Mouse (Mus musculus): ENCODE data around the gene Itga11. TPM values are rescaled to one million over a fixed set of nuclear protein-coding genes. Genes with fewer than 3 reads are reported as not detected.
A peak's percentile ranks its signal among the peaks of the same experiment; 100 is the strongest.

Itga11 gene
- polyA plus RNA-seq, 1 experiment, result 3.8 TPM

GRCm38 (mm10) chr9:62707870-62708269 lies 30.2 kb downstream of the Itga11 start:
- Histone ChIP-seq H3K4me3 (ENCODE audit: low read depth, low read length) (no peak overlapping the region), H3K27me3 (ENCODE audit: control insufficient read depth, insufficient read depth, low read length) (no peaks in the 10 kb centered on the region), H3K4me1 (ENCODE audit: control insufficient read depth, insufficient read depth, insufficient read length, low read length) (peaks cover 6% of the 10 kb centered on the region; the same call in 1 of the 2 replicates), H3K27ac (ENCODE audit: insufficient read depth, low read depth, low read length) (peak overlapping the region; percentile 43; the same call in 1 of the 2 replicates), H3K36me3 (ENCODE audit: control insufficient read depth, insufficient read depth, low read length) (no peaks in the 10 kb centered on the region)
- TF ChIP-seq CTCF (IDR thresholded peaks at IDR 0.05; ENCODE audit: extremely low read depth, insufficient read length, insufficient replicate concordance, low read depth, low read length) (no peak), POLR2A (IDR thresholded peaks at IDR 0.05; ENCODE audit: low read depth, low read length) (no peak)
- 10% methylated on average over 6 of the region's 6 CpGs for WGBS

DNA sequence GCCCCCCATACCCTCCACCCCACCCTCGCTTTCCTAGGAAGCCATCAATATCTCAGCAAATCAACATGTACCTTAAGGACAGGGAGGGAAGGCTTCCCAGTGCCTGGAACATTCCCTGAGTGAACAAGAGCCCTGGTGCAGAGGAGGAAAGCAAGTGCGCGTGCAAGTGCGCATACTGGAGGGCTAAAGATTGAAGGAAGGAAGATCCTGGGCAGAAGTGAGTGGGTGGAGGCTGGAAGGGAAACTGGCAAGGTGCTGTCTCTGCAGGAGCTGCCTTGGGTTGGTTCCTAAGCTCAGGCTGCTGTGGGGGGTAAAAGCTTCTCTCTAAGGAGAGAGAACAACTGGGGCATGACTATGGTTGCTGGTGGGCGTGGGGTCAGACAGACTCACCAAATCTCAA lies 32.4 kb downstream of the Itga11 start:
- TF ChIP-seq CTCF (IDR thresholded peaks at IDR 0.05; ENCODE audit: extremely low read depth, insufficient read length, insufficient replicate concordance, low read depth, low read length), result no peak
- no peak for TF ChIP-seq POLR2A (IDR thresholded peaks at IDR 0.05; ENCODE audit: low read depth, low read length)
- Histone ChIP-seq H3K4me1 (ENCODE audit: control insufficient read depth, insufficient read depth, insufficient read length, low read length) (peaks cover 6% of the 10 kb centered on the region; the same call in 1 of the 2 replicates), H3K27me3 (ENCODE audit: control insufficient read depth, insufficient read depth, low read length) (no peaks in the 10 kb centered on the region), H3K36me3 (ENCODE audit: control insufficient read depth, insufficient read depth, low read length) (no peaks in the 10 kb centered on the region), H3K4me3 (ENCODE audit: low read depth, low read length) (no peak overlapping the region), H3K27ac (ENCODE audit: insufficient read depth, low read depth, low read length) (no peak overlapping the region)
- 72% methylated on average over 5 of the region's 5 CpGs for WGBS

DNA sequence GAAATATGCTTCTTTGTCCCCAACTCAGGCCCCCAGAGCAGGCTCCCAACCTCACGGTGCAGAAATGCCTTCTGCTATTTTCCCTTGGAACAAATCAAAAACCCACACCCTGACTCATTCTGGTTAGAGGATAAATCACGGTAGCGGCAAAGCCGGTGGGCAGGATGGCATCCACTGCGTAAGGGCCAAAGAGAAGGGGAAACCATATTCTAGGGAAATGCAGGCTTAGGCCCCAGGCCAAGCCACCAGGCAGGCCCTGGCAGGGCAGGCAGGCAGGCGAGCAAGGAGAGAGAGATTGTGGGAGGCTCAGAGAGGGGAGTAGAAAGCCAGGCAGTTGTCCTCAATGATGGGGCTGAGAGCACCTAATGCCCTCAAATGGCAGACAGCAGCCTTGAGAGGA lies 34.7 kb downstream of the Itga11 start:
- H3K27ac ChIP-seq (ENCODE audit: insufficient read depth, low read depth, low read length), result no peak overlapping the region
- H3K27me3 ChIP-seq (ENCODE audit: control insufficient read depth, insufficient read depth, low read length), result no peaks in the 10 kb centered on the region
- H3K36me3 ChIP-seq (ENCODE audit: control insufficient read depth, insufficient read depth, low read length), result no peaks in the 10 kb centered on the region
- TF ChIP-seq POLR2A (IDR thresholded peaks at IDR 0.05; ENCODE audit: low read depth, low read length) (no peak), CTCF (IDR thresholded peaks at IDR 0.05; ENCODE audit: extremely low read depth, insufficient read length, insufficient replicate concordance, low read depth, low read length) (no peak)
- no peak overlapping the region for H3K4me3 ChIP-seq (ENCODE audit: low read depth, low read length)
- peaks cover 6% of the 10 kb centered on the region; the same call in 1 of the 2 replicates for H3K4me1 ChIP-seq (ENCODE audit: control insufficient read depth, insufficient read depth, insufficient read length, low read length)
- 84% methylated on average over 6 of the region's 6 CpGs for WGBS

- H3K36me3 ChIP-seq (ENCODE audit: control insufficient read depth, insufficient read depth, low read length), result no peaks in the 10 kb centered on the region
- 84% methylated on average over 8 of the region's 8 CpGs for WGBS
- no peaks in the 10 kb centered on the region for H3K27me3 ChIP-seq (ENCODE audit: control insufficient read depth, insufficient read depth, low read length)
- H3K27ac ChIP-seq (ENCODE audit: insufficient read depth, low read depth, low read length), result no peak overlapping the region
- TF ChIP-seq POLR2A (IDR thresholded peaks at IDR 0.05; ENCODE audit: low read depth, low read length) (no peak), CTCF (IDR thresholded peaks at IDR 0.05; ENCODE audit: extremely low read depth, insufficient read length, insufficient replicate concordance, low read depth, low read length) (no peak)
- H3K4me1 ChIP-seq (ENCODE audit: control insufficient read depth, insufficient read depth, insufficient read length, low read length), result peaks cover 4% of the 10 kb centered on the region; the same call in 1 of the 2 replicates
- H3K4me3 ChIP-seq (ENCODE audit: low read depth, low read length), result no peak overlapping the region
Observed at GRCm38 (mm10) chr9:62713040-62713439, 35.4 kb downstream of the Itga11 start.

DNA sequence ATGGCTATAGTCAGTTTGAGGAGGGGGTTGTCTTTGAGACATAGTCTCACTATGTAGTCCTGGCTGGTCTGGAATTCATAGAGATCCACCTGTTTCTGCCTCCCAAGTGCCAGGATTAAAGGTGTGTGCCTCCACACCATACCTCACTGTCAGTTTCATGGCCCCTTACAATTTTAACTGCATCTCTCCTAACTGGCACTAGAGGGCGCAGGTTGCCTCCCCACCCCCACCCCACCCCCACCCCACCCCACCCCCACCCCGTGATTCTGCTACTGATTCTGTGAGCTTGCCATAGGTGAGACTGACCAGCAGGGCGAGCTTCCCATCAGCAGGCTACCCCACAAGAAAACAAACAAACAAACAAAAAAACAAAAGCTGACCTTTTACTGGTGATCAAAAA lies 36.7 kb downstream of the Itga11 start:
- 38% methylated on average over 3 of the region's 3 CpGs for WGBS
- Histone ChIP-seq H3K4me3 (ENCODE audit: low read depth, low read length) (no peak overlapping the region), H3K27ac (ENCODE audit: insufficient read depth, low read depth, low read length) (no peak overlapping the region), H3K27me3 (ENCODE audit: control insufficient read depth, insufficient read depth, low read length) (no peaks in the 10 kb centered on the region), H3K36me3 (ENCODE audit: control insufficient read depth, insufficient read depth, low read length) (no peaks in the 10 kb centered on the region), H3K4me1 (ENCODE audit: control insufficient read depth, insufficient read depth, insufficient read length, low read length) (no peaks in the 10 kb centered on the region)
- TF ChIP-seq POLR2A (IDR thresholded peaks at IDR 0.05; ENCODE audit: low read depth, low read length) (no peak), CTCF (IDR thresholded peaks at IDR 0.05; ENCODE audit: extremely low read depth, insufficient read length, insufficient replicate concordance, low read depth, low read length) (no peak)

- H3K27ac ChIP-seq (ENCODE audit: insufficient read depth, low read depth, low read length), result no peak overlapping the region
- TF ChIP-seq CTCF (IDR thresholded peaks at IDR 0.05; ENCODE audit: extremely low read depth, insufficient read length, insufficient replicate concordance, low read depth, low read length) (no peak), POLR2A (IDR thresholded peaks at IDR 0.05; ENCODE audit: low read depth, low read length) (no peak)
- H3K4me1 ChIP-seq (ENCODE audit: control insufficient read depth, insufficient read depth, insufficient read length, low read length), result no peaks in the 10 kb centered on the region
- no peaks in the 10 kb centered on the region for H3K27me3 ChIP-seq (ENCODE audit: control insufficient read depth, insufficient read depth, low read length)
- WGBS, result 33% methylated on average over 8 of the region's 8 CpGs
- H3K36me3 ChIP-seq (ENCODE audit: control insufficient read depth, insufficient read depth, low read length), result no peaks in the 10 kb centered on the region
- H3K4me3 ChIP-seq (ENCODE audit: low read depth, low read length), result no peak overlapping the region
Observed at GRCm38 (mm10) chr9:62717982-62718381, 40.4 kb downstream of the Itga11 start.

DNA sequence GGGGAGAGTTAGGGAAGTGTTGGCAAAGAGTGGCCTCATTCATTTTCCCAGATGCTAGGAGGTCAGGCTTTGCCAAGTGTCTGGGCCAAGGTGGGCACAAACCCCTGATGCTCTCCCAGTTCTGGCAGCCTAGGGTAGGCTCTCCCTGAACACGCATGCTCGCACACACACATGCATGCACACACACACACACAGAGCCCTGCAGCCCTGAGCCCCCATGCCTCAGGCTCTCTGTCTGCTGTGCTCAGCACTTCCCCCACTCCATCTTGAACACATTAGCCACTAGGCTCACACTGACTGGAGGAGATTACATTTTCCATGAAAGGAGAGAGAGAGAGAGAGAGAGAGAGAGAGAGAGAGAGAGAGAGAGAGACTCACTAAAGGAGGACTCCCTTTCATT lies 44.2 kb downstream of the Itga11 start:
- WGBS, result 93% methylated on average over 2 of the region's 2 CpGs
- TF ChIP-seq POLR2A (IDR thresholded peaks at IDR 0.05; ENCODE audit: low read depth, low read length), result no peak
- Histone ChIP-seq H3K36me3 (ENCODE audit: control insufficient read depth, insufficient read depth, low read length) (no peaks in the 10 kb centered on the region), H3K27ac (ENCODE audit: insufficient read depth, low read depth, low read length) (no peak overlapping the region), H3K4me1 (ENCODE audit: control insufficient read depth, insufficient read depth, insufficient read length, low read length) (no peaks in the 10 kb centered on the region), H3K27me3 (ENCODE audit: control insufficient read depth, insufficient read depth, low read length) (no peaks in the 10 kb centered on the region), H3K4me3 (ENCODE audit: low read depth, low read length) (no peak overlapping the region)

DNA sequence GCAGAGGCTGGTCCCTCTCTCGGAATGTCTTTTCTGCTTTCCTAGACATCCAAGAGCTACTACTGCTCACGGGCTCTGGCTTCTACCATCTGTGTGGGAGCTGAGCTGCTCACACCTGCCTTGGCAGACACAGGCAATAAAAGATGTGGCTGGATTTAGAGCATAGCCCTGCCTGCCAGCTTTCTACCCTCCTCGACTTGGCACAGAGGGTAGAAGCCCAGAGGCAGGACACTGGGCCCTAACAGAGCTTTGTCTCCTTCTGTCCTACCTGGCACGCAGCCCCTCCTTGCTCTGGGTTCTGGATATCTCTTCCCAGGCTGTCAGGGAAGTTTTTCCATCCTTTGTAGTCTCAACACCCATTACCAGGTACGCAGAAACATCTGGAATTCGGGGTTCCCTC lies 45.1 kb downstream of the Itga11 start:
- TF ChIP-seq CTCF (IDR thresholded peaks at IDR 0.05; ENCODE audit: extremely low read depth, insufficient read length, insufficient replicate concordance, low read depth, low read length) (no peak), POLR2A (IDR thresholded peaks at IDR 0.05; ENCODE audit: low read depth, low read length) (no peak)
- no peaks in the 10 kb centered on the region for H3K27me3 ChIP-seq (ENCODE audit: control insufficient read depth, insufficient read depth, low read length)
- H3K4me1 ChIP-seq (ENCODE audit: control insufficient read depth, insufficient read depth, insufficient read length, low read length), result no peaks in the 10 kb centered on the region
- no peak overlapping the region for H3K27ac ChIP-seq (ENCODE audit: insufficient read depth, low read depth, low read length)
- no peaks in the 10 kb centered on the region for H3K36me3 ChIP-seq (ENCODE audit: control insufficient read depth, insufficient read depth, low read length)
- H3K4me3 ChIP-seq (ENCODE audit: low read depth, low read length), result no peak overlapping the region
- 28% methylated on average over 6 of the region's 6 CpGs for WGBS

Data from small intestine, adult 2 months (tissue).